Mouse (Mus musculus) fat pad, adult 2 months (tissue): ENCODE measurements around the gene Gm8024.
"Not testable (repeated sequence)": the region's sequence is repeated elsewhere in the genome, so short reads cannot be mapped to it uniquely, and the experiment has no call there.

Source experiments
- DNase-seq: peaks from one replicate; pipeline ENCODE4 v3.0.0-alpha.2; 2011; ENCODE audit warnings: low read depth, low spot score; ENCODE audit errors: extremely low read depth

The Gm8024 gene

GRCm38 (mm10) chr14:42524182-42524581, at the start of gene Gm8024:
Gene Gm8024 (minus strand): TSS chr14:42524282.
- DNase-seq: not testable (repeated sequence)

- not testable (repeated sequence) for DNase-seq
Observed at GRCm38 (mm10) chr14:42543170-42543701, 19.2 kb upstream of the Gm8024 start.

GRCm38 (mm10) chr14:42542316-42543169, 18.5 kb upstream of the Gm8024 start:
- not testable (repeated sequence) for DNase-seq

GRCm38 (mm10) chr14:42502249-42502648, 21.8 kb downstream of the Gm8024 start, which contains the start of gene Gm8020:
Gene Gm8020 (minus strand): TSS chr14:42502349.
- not testable (repeated sequence) for DNase-seq
